Mouse (Mus musculus): Measurements from ENCODE around the gene Clpb.
"Not testable (repeated sequence)": the region's sequence is repeated elsewhere in the genome, so short reads cannot be mapped to it uniquely, and the experiment has no call there.

The Clpb gene

GRCm38 (mm10) chr7:101663514-101664159, at the start of gene Clpb:
Gene Clpb, plus strand, starts transcription at chr7:101663633.
- DNase-seq, result peak; percentile 94 to 98

- peak in 1 of 2 experiments; percentile 12 for DNase-seq
Measured at GRCm38 (mm10) chr7:101615406-101615805, 48.0 kb upstream of the Clpb start.

- peak in 1 of 2 experiments; percentile 4 for DNase-seq
Measured at GRCm38 (mm10) chr7:101616136-101616835, 47.1 kb upstream of the Clpb start.

- DNase-seq, result no peak
Measured at GRCm38 (mm10) chr7:101617438-101618165, 45.8 kb upstream of the Clpb start.

GRCm38 (mm10) chr7:101618273-101618672, 45.2 kb upstream of the Clpb start:
- DNase-seq, result no peak

GRCm38 (mm10) chr7:101620373-101620772, 43.1 kb upstream of the Clpb start:
- peak; percentile 29 to 65 for DNase-seq

- not testable (repeated sequence) for DNase-seq
Measured at GRCm38 (mm10) chr7:101621861-101622260, 41.6 kb upstream of the Clpb start.

- DNase-seq, result no peak
Measured at GRCm38 (mm10) chr7:101624283-101624682, 39.1 kb upstream of the Clpb start.

GRCm38 (mm10) chr7:101627166-101627565, 36.3 kb upstream of the Clpb start:
- not testable (repeated sequence) for DNase-seq

- no peak for DNase-seq
Measured at GRCm38 (mm10) chr7:101628481-101628880, 35.0 kb upstream of the Clpb start.

- DNase-seq, result no peak
Measured at GRCm38 (mm10) chr7:101633629-101634177, 29.7 kb upstream of the Clpb start.

GRCm38 (mm10) chr7:101634513-101634912, 28.9 kb upstream of the Clpb start:
- DNase-seq, result no peak

- DNase-seq, result no peak
Measured at GRCm38 (mm10) chr7:101636056-101636455, 27.4 kb upstream of the Clpb start.

- no peak for DNase-seq
Measured at GRCm38 (mm10) chr7:101643879-101644278, 19.6 kb upstream of the Clpb start.

GRCm38 (mm10) chr7:101649729-101650128, 13.7 kb upstream of the Clpb start:
- no peak for DNase-seq

- DNase-seq, result peak in 1 of 2 experiments; percentile 61
Measured at GRCm38 (mm10) chr7:101650565-101650964, 12.9 kb upstream of the Clpb start.

GRCm38 (mm10) chr7:101653681-101654209, 9.7 kb upstream of the Clpb start:
- DNase-seq, result peak; percentile 37 to 49

GRCm38 (mm10) chr7:101654936-101655335, 8.5 kb upstream of the Clpb start:
- DNase-seq, result no peak

GRCm38 (mm10) chr7:101662006-101662405, 1.4 kb upstream of the Clpb start:
- DNase-seq, result no peak

- peak; percentile 50 to 63 for DNase-seq
Measured at GRCm38 (mm10) chr7:101666581-101666980, 3.1 kb downstream of the Clpb start.

- no peak for DNase-seq
Measured at GRCm38 (mm10) chr7:101671601-101672280, 8.3 kb downstream of the Clpb start.

- DNase-seq, result peak in 1 of 2 experiments; percentile 24
Measured at GRCm38 (mm10) chr7:101673497-101673896, 10.1 kb downstream of the Clpb start.
